Mouse (Mus musculus) cortical plate, adult 2 months (tissue): ENCODE results near the gene Efcab11.

Experiments used
- CTCF ChIP-seq: fragments of 200-500 bp; IDR thresholded peaks from 2 replicates; pipeline ENCODE4 v1.5.1; 2011; ENCODE audit warnings: mild to moderate bottlenecking, control low read depth, low read length; ENCODE audit not compliant: insufficient read depth; ENCODE audit errors: extremely low read depth
- POLR2A ChIP-seq: fragments of 200-500 bp; IDR thresholded peaks from 2 replicates; pipeline ENCODE4 v1.6.1; 2011; ENCODE audit warnings: mild to moderate bottlenecking, low read length, control low read depth; ENCODE audit not compliant: insufficient read depth; ENCODE audit errors: extremely low read depth

GRCm38 (mm10) chr12:99822591-99822990, 61.6 kb downstream of the Efcab11 start:
- TF ChIP-seq POLR2A (no peak), CTCF (no peak)
